Mouse (Mus musculus): ENCODE results near the gene Snap29. TPM values are rescaled to one million over a fixed set of nuclear protein-coding genes. Genes with fewer than 3 reads are reported as not detected.

The Snap29 gene
- 20.9 TPM for total RNA-seq (2023)

GRCm38 (mm10) chr16:17405736-17406443, at the start of gene Snap29, which contains the start of gene Pi4ka:
Gene Snap29 (plus strand): TSS chr16:17405986.
Gene Pi4ka (minus strand): TSS chr16:17406314.

GRCm38 (mm10) chr16:17451541-17452372, 46.0 kb downstream of the Snap29 start, which contains the start of gene Crkl:
Gene Crkl (plus strand): TSS chr16:17451987.

Other genes with a start within 250 kb of the Snap29 start
- gene Ube2l3, start 203.3 kb upstream of the Snap29 start, total RNA-seq (2023): 95.6 TPM
- gene Rimbp3, start 197.4 kb upstream of the Snap29 start, total RNA-seq (2023): 0.37 TPM
- 5.5 TPM for gene Hic2, start 172.4 kb upstream of the Snap29 start, total RNA-seq (2023)
- 26.1 TPM for gene Tmem191c, start 129.9 kb upstream of the Snap29 start, total RNA-seq (2023)
- gene Serpind1, start 74.6 kb upstream of the Snap29 start, total RNA-seq (2023): not detected
- 107 TPM for gene Pi4ka, start 328 bp downstream of the Snap29 start, total RNA-seq (2023)
- 50.7 TPM for gene Crkl, start 46.0 kb downstream of the Snap29 start, total RNA-seq (2023)
- gene Aifm3, start 83.6 kb downstream of the Snap29 start, total RNA-seq (2023): not detected
- gene Lztr1, start 102.7 kb downstream of the Snap29 start, total RNA-seq (2023): 73.7 TPM
- 39.9 TPM for gene Thap7, start 125.2 kb downstream of the Snap29 start, total RNA-seq (2023)
- gene Lrrc74b, start 155.3 kb downstream of the Snap29 start, total RNA-seq (2023): not detected
- gene P2rx6, start 155.9 kb downstream of the Snap29 start, total RNA-seq (2023): not detected
- 0.34 TPM for gene Slc7a4, start 177.2 kb downstream of the Snap29 start, total RNA-seq (2023)
- 44.3 TPM for gene Smpd4, start 213.4 kb downstream of the Snap29 start, total RNA-seq (2023)
- 0.89 TPM for gene Ccdc74a, start 240.5 kb downstream of the Snap29 start, total RNA-seq (2023)

Measured in CD8-positive naive resting alpha-beta T cell, adult 57 days (primary cell).